Mouse (Mus musculus) left cerebral cortex, postnatal 36 days (tissue): Measurements from ENCODE around the gene Serpina9. TPM values are rescaled to one million over a fixed set of nuclear protein-coding genes. Genes with fewer than 3 reads are reported as not detected.
"Not testable (repeated sequence)": the region's sequence is repeated elsewhere in the genome, so short reads cannot be mapped to it uniquely, and the experiment has no call there.

Experiments used
- DNase-seq, 2 experiments: peaks; one replicate each; pipeline ENCODE4 v3.0.0; 2021 to 2022; ENCODE audit warnings: low spot score in 2 of 2, mixed read lengths in 1 of 2
- intact Hi-C: fragments of 180-260 bp; cut with DNase I; formaldehyde crosslinking; loops from one replicate; pipeline ENCODE4 v1.15.1; 2025
- total RNA-seq, 2 experiments: library from RNA; stranded (reverse); gene quantifications; 2 replicates each; pipeline ENCODE4 v1.2.3; 2021

Gene Serpina9
- total RNA-seq, 2 experiments from 2014 or later, result 2.4 to 3.2 TPM

GRCm38 (mm10) chr12:103952972-103953371 is 60.6 kb downstream of the Serpina9 start:
- intact Hi-C loops, result not testable (repeated sequence)

GRCm38 (mm10) chr12:103946243-103946642 is 67.3 kb downstream of the Serpina9 start:
- intact Hi-C loops, result no loop called here
- no peak for DNase-seq

More at GRCm38 (mm10) chr12:103952972-103953371, 60.6 kb downstream of the Serpina9 start:
- not testable (repeated sequence) for DNase-seq

Other genes starting within 250 kb of the Serpina9 start
- not detected for gene Serpina1d, start 240.2 kb downstream of the Serpina9 start, total RNA-seq
- not detected for gene Serpina1b, start 183.4 kb downstream of the Serpina9 start, total RNA-seq
- gene Serpina1a, start 150.2 kb downstream of the Serpina9 start, total RNA-seq, result not detected
- not detected for gene Serpina1c, start 108.9 kb downstream of the Serpina9 start, total RNA-seq
- not detected for gene Serpina1e, start 54.8 kb downstream of the Serpina9 start, total RNA-seq
- not detected for gene Serpina11, start 23.8 kb downstream of the Serpina9 start, total RNA-seq
- not detected for gene Serpina12, start 30.7 kb upstream of the Serpina9 start, total RNA-seq
- not detected for gene Serpina5, start 87.4 kb upstream of the Serpina9 start, total RNA-seq
- gene Serpina3a, start 99.0 kb upstream of the Serpina9 start, total RNA-seq, result not detected
- gene Serpina3b, start 114.2 kb upstream of the Serpina9 start, total RNA-seq, result not detected
- gene Serpina3c, start 140.1 kb upstream of the Serpina9 start, total RNA-seq, result not detected
- not detected for gene Serpina3f, start 200.8 kb upstream of the Serpina9 start, total RNA-seq
- under 1 TPM in 1 of 2 experiments, not detected in 1; 0.57 TPM for gene Serpina3g, start 222.5 kb upstream of the Serpina9 start, total RNA-seq
- not detected for gene Serpina3i, start 249.4 kb upstream of the Serpina9 start, total RNA-seq